Mouse (Mus musculus): Measurements from ENCODE around the gene Gm3646. TPM values are rescaled to one million over a fixed set of nuclear protein-coding genes. Genes with fewer than 3 reads are reported as not detected.

Gene Gm3646
- not detected for total RNA-seq (2021)
- long read RNA-seq, result 0 reads

DNA sequence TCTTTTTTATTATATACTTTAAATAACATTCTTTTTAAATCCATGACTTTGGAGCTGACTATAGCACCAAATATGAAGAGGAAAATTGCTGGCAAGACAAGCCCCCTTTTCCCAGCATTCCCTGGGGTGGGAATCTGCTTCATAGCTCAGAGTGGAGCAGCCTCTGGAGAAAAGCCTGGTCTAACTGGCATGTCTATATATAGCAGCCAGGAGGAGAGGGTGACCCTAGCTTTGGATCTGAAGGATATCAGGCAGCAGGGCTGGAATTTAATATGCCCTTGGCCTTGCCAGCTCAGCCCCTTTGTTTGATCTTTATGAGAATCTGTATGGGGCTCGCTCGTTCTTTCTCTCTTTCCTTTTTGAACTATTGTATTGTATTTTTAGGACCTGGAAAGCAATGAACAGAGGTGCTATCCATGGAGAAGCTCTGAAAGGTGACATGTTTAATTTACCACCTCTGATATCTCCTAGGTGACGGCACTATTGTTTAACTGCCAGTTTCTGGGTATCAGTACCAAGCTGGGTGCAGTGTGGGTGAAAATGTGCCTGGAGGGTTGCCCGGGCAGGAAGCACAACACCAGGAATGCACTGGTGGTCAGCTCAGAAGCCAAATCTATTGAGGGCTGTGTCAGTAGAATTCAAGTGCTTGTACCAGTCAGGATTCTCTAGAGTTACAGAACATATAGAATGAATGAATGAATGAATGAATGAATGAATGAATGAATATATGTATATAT lies at the start of gene Gm3646:
TSS of gene Gm3646 (minus strand) at position 90 of the 737 bp plus-strand sequence.
- DNase-seq (ENCODE audit: low spot score in 2 of 2), result peak; percentile 31 to 50

DNA sequence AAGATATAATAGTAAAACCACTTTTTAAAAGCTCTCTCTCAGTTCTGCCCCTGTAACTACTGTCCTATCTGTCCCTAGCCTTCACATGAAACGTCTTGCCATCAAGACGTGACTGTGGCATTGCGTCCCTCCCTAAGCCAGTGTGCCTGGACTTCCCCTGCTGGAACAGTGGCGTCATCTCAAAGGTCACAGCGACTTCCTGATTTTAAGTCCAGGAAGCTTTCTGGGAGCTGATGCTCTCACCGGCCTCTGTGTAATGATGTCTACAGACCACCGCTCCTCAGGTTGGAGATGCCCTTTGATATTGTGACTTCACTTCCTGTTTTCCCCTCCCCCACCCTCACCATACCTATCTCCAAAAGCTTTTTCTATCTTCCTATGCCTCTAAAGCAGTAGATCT lies 41.9 kb upstream of the Gm3646 start:
- DNase-seq (ENCODE audit: low spot score in 2 of 2), result no peak

DNA sequence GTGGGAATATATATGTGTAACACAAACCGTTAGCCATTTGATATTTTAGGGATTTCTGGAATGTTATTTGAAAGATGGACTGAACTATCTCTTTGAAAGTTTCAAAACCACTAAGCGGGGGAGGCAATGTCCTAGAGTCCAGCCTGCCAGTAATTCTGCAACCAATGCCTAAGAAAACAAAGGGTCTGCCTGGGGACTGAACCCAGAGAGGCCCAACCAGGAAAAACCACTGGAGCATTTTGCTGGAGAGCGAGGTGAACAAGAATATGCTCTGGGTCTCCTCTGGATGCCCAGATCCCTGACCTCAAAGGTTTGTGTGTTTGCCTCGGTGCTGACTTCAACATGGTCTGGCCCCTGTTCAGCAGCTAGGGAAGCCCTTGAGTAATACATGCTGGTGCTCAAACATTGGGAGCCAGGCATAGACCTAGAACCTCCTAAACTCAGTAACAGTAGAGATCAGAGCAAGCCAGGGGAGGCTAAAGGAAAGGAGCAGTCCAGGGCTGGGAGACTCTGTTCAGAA lies 41.0 kb upstream of the Gm3646 start:
- no peak for DNase-seq (ENCODE audit: low spot score in 2 of 2)

DNA sequence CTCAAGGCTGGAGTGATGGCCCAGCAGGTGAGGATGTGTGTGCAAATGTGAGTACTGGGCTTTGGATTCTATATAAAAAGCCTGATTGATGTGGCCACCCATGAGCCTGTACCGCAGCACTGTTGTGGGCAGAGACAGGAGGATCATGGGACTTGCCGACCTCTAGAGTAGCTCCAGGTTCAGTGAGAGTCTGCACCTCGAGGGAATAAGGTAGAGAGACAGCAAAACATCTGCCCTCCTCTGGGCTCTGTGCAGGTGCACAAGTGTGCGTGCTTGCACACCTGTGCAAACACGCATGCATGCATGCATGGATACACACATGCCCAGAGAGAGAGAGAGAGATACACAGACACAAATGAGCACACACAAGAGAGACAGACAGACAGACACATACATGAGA lies 38.2 kb upstream of the Gm3646 start:
- DNase-seq (ENCODE audit: low spot score in 2 of 2), result no peak

DNA sequence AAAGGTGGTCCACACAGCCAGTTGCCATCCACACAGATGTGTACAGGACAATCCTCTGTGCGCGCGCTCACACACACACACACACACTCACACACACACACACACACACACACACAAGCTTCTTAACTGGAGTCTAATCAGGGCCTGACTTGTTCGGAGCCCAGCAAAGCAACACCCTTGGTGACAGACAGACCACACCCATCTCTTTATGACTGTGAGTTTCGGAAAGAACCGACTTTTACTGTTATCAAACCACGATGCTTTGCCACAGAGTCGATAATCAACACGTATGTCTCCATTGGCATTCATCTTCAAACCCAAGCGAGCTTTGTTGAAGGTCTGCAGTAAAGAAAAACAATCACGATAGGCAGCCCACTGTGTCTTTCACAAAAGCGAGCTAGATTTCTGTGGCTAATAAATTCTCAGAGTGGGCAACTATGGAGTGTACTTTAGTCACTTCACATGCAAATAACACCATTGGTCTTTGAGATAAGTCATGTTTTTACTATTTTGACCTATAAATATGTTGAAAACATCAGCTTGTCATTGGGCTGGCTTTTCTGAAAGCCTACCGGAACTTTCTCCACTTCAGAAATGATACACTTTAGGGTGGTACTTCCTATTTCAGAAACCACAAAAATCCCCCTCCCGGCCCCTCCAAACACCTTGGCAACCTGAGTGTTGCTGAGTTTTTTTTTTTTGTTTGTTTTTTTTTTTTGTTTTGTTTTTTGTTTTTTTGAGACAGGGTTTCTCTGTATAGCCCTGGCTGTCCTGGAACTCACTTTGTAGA lies 37.3 kb upstream of the Gm3646 start:
- no peak for DNase-seq (ENCODE audit: low spot score in 2 of 2)

DNA sequence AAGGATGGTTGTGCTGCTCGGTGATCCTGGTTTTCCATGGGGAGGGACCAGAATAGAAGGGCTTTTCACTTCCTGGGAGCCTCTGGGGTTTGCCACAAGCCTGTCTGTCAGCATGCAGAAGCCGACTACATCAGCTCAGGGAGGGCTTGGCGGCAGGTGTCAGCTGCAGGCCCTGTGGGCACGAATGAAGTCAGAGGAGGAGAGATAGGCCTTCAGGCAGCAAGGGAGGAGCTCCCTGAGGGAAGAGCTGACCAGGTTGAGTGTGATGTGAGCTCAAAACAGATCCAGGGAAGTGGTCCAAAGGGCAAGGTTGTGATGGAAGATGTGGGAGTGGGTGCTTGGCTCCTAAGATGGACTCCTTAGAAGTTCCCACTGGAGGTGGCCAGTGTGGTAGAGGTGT lies 35.7 kb upstream of the Gm3646 start:
- DNase-seq (ENCODE audit: low spot score in 2 of 2), result no peak

DNA sequence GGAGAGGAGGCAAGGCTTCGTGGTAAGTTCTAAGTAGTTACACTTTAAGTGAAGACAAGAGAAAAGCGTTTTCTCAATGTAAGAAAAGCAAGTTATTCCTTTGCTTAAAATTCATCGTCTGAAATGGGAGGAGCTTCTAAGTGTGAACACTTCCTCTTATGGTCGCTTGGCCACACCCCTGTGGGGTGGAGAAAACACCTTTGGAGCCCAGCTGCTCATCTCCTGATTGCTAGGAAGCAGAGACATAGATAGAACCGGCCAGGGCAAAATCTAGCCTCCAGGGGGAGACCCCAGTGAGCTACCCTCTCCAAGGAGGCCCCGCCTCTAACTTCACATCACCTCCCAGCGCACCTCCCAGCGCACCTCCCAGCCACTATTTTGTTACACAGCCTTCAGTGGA lies 34.7 kb upstream of the Gm3646 start:
- DNase-seq (ENCODE audit: low spot score in 2 of 2), result no peak

DNA sequence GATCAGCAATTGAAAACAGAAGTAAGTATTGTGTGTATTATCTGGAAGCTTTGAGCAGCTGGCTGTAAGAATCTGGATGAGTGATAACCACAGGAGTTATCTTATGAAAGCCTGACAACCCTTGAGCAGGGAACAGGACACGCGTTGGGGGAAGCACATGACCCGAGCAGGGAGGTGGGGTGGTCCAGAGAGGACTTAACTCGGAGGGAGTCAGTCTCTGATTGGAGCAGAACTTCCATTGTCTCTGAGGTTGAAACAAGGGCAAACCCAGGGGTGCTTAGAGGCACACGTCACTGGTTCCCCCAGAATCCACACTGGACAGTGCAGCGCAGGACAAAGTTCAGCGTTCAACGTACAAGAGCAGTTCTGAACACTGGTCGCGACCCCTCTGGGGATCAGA lies 34.1 kb upstream of the Gm3646 start:
- DNase-seq (ENCODE audit: low spot score in 2 of 2), result no peak

DNA sequence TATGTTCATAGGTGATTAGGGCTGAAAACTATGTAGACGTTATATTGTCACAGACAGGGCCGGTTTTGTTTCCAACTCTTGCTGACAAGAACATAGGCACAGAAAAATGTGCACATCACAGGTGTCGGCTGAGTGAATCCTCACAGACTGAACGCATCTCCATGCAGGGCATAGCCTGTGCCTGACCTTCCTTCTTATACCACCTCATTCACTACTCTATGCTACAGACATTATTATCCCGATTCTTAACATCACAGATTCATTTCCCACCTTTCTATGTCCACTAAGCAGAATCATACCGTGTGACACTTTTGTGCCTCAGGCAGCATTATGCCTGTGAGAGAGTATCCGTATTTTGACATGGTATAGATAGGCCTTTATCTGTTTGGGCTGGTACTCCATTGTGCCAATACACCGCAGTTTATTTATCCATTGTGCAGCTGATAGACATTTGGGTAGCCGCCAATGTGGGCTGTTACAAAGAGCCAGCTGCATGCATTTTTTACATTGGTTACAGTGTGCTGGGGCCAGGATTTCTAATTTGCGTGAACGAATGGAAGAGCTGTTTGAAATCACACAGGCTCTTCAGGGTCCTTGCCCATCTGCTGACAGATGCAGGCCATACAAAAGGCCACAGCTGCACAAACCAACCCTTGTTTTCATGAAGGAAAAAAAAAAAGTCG lies 33.5 kb upstream of the Gm3646 start:
- peak in 1 of 2 experiments; percentile 31 for DNase-seq (ENCODE audit: low spot score in 2 of 2)

DNA sequence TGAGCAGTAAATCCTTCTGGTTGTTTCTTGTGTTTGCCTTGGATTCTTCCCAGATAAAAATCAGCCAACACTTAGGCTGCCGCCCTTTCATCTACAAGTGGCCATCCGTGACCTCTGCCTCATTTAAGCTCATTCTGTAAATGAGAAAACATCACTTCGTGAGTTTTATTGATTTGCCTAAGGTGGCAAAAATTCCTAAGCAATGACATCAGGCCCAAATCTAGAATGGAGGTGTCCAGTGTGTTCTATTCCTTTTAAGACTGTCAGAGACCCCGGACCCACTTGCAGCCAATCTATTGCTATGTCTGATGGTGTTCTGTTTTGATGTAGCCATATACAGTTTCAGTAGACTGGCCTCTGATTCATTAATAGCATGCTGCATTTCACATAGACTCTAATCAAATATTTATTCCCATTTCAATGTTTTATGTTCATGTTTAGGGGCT lies 26.5 kb upstream of the Gm3646 start:
- DNase-seq (ENCODE audit: low spot score in 2 of 2), result no peak

DNA sequence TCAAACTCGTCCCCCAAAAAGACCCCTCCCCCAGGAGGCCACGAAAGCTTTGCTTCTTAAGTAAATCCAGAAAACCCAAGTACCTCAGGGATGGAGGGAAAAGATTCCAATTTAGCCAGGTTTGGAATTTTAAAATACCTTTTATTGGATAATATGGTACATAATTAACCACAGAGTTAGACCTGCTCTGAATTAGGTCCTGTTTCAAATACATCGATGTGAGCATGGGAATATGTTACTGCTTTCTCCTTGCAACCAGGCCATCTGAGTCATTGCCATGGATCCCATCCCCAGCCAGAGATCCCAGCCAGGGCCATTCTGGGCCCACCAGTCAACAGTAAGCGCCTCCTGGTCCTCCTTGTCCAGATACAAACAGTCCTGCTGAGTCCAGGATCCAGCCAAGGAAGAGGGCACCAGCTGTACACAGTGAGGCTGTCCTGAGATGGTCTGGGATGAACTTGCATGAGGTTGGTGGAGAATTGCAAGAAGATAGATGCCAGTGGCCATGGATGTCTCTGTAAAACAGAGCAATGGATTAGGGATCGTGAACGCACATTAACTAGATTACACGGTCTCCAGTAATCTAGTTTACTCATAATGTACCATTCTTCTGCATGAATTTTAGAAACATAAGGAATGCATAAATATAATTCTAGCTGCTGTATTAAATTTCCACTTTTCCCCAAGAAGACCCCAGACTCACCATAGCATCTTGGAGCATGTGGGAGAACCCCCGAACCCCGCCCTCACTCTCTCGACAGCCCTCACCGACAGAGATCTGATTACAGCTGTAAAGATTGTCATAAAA lies 25.9 kb upstream of the Gm3646 start:
- no peak for DNase-seq (ENCODE audit: low spot score in 2 of 2)

DNA sequence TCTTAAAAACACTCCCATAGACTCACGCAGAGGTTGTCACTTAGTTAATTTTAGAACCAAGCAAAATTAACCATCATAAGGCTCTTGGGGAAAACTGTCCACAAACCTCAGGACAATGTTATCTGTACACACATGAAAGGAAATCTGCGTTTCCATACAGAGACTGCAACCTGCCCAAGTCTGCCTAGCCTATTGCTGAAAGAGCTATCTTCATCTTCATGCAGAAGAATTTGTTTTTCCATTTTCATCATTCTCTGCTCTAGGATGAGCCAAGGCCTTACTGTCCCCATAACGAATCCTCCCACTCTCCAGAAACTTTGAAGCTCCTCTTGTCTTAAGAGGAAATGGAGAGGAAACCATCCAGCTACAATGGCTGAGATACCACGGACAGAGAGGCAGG lies 19.8 kb upstream of the Gm3646 start:
- DNase-seq (ENCODE audit: low spot score in 2 of 2), result no peak

DNA sequence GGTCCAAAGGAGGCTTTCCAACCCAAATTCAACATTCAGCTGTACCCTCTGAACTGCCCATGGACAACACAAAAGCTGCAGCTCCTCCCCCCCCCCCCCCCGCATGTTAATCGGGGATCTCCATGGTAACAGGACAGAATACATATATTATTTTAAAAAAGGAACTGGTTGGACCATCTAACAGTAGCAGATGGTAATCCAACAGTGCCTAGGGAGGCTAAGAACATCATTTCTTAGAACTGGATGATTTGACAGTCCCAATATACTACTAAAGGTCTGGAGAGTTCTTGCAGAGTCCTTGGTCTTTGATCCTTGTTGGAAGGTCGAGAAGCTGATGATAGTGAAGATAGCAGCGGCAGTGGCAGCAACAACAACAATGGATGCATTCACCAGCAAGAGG lies 19.1 kb upstream of the Gm3646 start:
- no peak for DNase-seq (ENCODE audit: low spot score in 2 of 2)

DNA sequence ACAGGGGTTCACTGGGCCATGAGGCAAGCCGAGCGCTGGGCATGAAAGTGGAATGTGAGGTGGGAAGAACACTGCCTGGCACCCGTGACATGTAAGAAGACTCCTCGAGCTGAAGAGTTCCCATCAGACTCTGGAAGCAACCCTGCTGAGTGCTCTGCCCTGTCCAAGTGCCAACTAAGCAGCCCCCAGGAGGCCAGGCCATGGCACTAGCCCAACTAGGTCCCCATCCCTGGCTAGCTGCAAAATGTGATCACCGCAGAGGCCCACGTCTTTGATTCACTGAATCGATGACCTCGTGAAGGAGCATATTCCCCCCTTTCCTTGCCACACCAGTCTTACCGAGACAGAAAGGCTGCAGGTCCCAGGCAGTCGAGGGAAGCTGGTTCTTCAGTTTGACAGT lies 14.5 kb upstream of the Gm3646 start:
- DNase-seq (ENCODE audit: low spot score in 2 of 2), result no peak

DNA sequence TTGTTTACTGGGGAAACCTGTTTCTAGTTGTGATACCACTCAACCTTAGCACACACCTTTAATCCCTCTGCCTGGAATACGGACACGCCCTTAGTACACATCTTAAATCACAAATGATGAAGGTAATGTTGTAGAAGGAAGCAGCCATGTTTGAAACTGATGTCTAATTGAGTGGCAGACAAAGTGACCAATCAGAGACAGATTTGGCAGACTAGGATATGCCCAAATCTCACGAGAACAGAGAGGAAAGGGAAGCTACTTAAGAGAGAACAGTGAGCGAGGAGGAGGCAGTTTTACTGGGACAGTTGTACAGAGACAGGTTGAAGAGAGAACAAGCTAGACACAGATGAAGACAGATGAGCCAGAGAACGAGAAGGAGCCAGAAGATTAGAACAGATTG lies 10.6 kb upstream of the Gm3646 start:
- DNase-seq (ENCODE audit: low spot score in 2 of 2), result no peak

DNA sequence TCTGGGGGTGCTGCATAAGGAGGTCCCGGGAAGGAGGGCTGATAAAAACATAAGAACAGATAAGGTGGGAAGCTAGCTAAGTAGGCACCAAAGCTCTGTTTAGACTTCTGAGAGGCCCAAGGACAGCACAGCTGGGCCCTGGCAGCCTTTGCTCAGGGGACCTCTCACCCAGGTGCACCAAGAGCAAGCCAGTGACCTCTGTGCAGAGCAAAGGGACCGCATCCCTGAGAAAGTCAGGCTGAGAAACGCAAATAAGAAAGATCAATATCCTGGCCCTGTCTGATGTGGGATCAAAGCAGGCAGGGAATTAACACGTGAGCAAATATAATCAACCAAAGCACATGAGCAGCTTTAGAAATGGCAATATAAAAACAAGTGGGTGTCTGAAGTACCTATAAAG lies 7.9 kb upstream of the Gm3646 start:
- no peak for DNase-seq (ENCODE audit: low spot score in 2 of 2)

DNA sequence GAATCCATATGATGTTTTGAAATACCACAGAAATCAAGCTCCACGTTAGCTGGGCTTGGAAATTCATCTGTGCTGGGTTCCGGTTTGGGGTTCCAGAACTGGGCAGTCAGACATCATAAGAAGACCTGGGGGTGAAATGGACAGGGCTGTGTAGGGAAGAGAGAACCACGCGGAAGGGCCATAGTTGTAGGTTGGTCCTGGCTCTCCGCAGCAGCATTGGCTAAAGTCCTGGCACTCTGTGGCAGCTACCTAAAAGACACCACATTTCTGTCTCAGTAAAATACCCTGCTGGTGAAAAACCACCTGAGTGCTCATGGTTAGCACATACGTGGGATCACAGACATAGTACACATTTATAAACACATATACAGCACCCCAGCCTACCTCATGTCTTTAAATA lies 343 bp downstream of the Gm3646 start:
- no peak for DNase-seq (ENCODE audit: low spot score in 2 of 2)

DNA sequence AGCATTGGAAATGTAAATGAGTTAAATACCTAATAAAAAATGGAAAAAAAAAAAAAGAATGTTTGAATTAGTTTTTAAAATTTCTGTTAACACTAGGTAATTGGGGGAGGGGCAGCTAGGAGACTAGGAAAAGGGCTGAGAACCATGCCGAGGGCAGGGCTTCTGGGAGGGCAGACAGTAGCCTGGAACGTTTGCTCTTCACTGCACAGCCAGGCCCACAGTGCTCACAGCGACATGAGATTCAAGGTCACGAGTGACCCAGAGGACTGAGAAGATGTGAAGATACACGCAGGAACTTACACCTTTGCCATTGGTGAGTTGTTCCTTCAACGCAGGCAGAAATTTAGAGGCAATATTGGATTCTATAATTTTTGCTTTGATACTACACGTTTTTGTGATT lies 2.2 kb downstream of the Gm3646 start:
- no peak for DNase-seq (ENCODE audit: low spot score in 2 of 2)

DNA sequence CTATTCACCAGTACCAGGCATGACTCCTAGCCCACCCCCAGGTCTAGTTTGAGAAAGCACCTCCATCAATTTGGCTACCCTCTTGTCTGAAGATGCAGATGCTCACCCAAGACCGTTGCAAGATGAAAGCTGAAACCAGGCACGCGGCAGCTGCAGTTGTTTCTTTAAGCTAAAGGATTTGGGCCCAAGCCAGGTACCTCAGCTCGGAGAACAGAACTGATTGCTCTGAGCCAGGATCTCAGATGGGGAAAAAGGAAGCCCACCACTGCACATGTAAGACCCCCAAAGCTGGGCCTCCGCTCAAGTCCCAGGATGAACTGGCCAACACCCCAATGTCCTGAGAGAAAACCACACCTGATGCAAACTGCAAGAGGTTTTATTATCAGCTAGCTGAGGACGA lies 7.6 kb downstream of the Gm3646 start:
- no peak for DNase-seq (ENCODE audit: low spot score in 2 of 2)

DNA sequence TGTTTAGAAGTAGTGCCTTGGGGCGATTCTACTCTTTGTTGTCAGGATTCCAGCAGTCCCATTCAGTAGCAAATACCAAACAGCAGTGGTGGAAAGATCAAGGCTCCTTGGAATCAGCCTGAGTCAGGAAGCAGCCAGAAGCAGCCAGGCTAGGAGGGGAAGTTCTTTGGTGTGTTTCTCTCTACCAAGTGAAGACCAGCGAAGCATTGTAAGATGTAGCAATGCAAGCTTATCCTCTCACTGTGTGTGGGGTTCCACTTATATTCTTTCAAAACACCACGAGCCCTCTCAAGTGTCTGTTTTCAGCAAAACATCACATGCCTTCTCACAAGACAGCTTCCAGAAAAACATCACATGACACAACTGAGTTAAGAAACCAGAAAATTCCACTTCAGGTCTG lies 8.4 kb downstream of the Gm3646 start:
- DNase-seq (ENCODE audit: low spot score in 2 of 2), result no peak

DNA sequence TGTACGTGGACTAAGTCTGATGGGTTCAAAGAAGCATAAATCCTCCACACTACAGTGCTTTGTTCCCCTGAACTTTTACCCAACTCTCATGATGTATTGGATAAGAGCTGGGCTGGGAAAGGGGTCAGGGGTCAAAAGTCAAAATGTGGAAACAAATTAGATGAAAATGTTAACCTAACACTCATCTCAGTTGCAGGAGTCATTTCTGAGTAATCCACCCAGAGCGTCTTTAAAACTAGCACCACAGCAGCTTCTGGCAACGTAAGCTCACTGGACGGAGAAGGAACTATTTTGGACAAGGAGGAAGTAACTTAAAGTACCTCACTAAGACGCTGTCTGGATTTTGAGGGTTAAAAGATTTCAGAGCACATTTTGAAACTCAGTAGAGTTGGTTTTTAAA lies 20.5 kb downstream of the Gm3646 start:
- no peak for DNase-seq (ENCODE audit: low spot score in 2 of 2)

Data from layer of hippocampus, postnatal 10 days (tissue).